Mouse (Mus musculus): ENCODE measurements around the gene Shisal1. TPM values are rescaled to one million over a fixed set of nuclear protein-coding genes. Genes with fewer than 3 reads are reported as not detected.

The Shisal1 gene
- not detected for total RNA-seq (2023)

GRCm38 (mm10) chr15:84446997-84447396, at the start of gene Shisal1:
Shisal1 (minus strand) TSS chr15:84447097.

Other genes with a start within 250 kb of the Shisal1 start
- gene Parvb, start 215.1 kb downstream of the Shisal1 start, total RNA-seq (2023), result under 1 TPM; 0.15 to 0.17 TPM
- gene Parvg, start 123.1 kb downstream of the Shisal1 start, total RNA-seq (2023), result 100 to 1,000 TPM; 101 to 108 TPM
- gene Rtl6, start 110.7 kb upstream of the Shisal1 start, total RNA-seq (2023), result 10 to 100 TPM; 13.9 to 21.5 TPM
- gene Prr5, start 222.5 kb upstream of the Shisal1 start, total RNA-seq (2023), result 100 to 1,000 TPM in 1 of 2 experiments, 10 to 100 TPM in 1; 99.2 to 110 TPM